Mouse (Mus musculus): Measurements from ENCODE around the gene Chrm3. TPM values are rescaled to one million over a fixed set of nuclear protein-coding genes. Genes with fewer than 3 reads are reported as not detected.

The Chrm3 gene
- polyA plus RNA-seq, 1 experiment: not detected

DNA sequence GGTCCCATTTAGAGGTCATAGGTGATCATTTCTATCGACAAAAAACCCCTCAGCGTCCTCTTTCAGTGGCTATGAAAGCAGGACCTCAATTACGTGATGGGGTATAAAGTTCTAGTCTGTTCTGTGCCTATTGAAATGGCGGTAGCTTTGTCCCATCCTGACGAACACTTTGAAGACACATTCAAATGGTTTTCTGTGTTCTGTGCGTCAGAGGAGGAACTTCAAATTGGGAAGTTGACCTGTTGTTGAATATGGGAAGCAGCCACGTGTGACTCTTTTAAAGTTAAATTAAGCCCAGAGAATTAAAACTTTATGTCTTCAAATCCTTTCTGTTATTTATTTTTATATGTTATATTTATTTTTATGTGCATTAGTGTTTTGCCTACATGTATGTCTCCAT, 253.3 kb downstream of the Chrm3 start:
- TF ChIP-seq MAX (IDR thresholded peaks at IDR 0.05; ENCODE audit: low read depth) (no peak), TCF3 (IDR thresholded peaks at IDR 0.05; ENCODE audit: insufficient read length, low read depth) (no peak), SRF (IDR thresholded peaks at IDR 0.05; ENCODE audit: control insufficient read depth, insufficient read length, low read depth) (no peak), REST (IDR thresholded peaks at IDR 0.05; ENCODE audit: insufficient read depth, insufficient read length) (no peak), POLR2AphosphoS2 (IDR thresholded peaks at IDR 0.05; ENCODE audit: insufficient read length, low read depth) (no peak), CEBPB (IDR thresholded peaks at IDR 0.05; ENCODE audit: insufficient read depth, poor library complexity, severe bottlenecking) (no peak), POLR2A (IDR thresholded peaks at IDR 0.05; ENCODE audit: insufficient read length, low read depth) (no peak), MYOD1 (IDR thresholded peaks at IDR 0.05; ENCODE audit: control insufficient read depth in 1 of 3, insufficient read length in 2 of 3, low read depth in 2 of 3) (no peak), MYOG (IDR thresholded peaks at IDR 0.05; ENCODE audit: control insufficient read depth in 1 of 3, insufficient read depth in 1 of 3, insufficient read length in 2 of 3, low read depth in 2 of 3) (no peak), TCF12 (IDR thresholded peaks at IDR 0.05; ENCODE audit: insufficient read depth, poor library complexity, severe bottlenecking) (no peak), E2F4 (IDR thresholded peaks at IDR 0.05; ENCODE audit: insufficient read depth) (no peak), USF1 (IDR thresholded peaks at IDR 0.05; ENCODE audit: low read depth) (no peak)
- no peaks in the 10 kb centered on the region for H3K36me3 ChIP-seq (ENCODE audit: control insufficient read depth, insufficient read depth)
- no peaks in the 10 kb centered on the region for H3K79me2 ChIP-seq (ENCODE audit: control insufficient read depth, insufficient read depth)
- H3K4me2 ChIP-seq (ENCODE audit: low read depth): no peak overlapping the region
- no peak overlapping the region for H3ac ChIP-seq (ENCODE audit: control insufficient read depth, insufficient read length)
- H3K27me3 ChIP-seq (ENCODE audit: control insufficient read depth, insufficient read depth, insufficient read length): no peaks in the 10 kb centered on the region
- H3K4me3 ChIP-seq: no peak overlapping the region

DNA sequence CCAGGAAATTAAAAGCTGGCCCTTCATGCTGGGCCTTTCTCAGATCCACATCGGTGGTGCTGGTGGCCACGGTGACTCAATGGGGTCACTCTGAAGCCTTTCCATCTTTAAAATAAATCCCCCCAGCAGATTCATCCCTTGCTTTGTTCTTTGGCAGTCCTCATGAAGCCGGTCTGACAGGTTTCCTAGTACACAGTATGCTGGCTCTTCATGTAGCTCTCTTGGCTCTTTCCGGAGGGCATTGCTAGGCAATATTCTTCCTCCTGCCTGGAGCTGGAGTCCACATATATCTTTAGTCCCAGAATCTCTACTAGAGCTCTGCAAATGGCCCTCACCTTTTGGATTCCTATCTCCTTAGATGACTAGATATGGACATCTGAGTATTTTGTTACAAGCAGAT, 269.9 kb downstream of the Chrm3 start:
- no peaks in the 10 kb centered on the region for H3K27me3 ChIP-seq (ENCODE audit: control insufficient read depth, insufficient read depth, insufficient read length)
- H3K36me3 ChIP-seq (ENCODE audit: control insufficient read depth, insufficient read depth): no peaks in the 10 kb centered on the region
- H3ac ChIP-seq (ENCODE audit: control insufficient read depth, insufficient read length): no peak overlapping the region
- no peaks in the 10 kb centered on the region for H3K79me2 ChIP-seq (ENCODE audit: control insufficient read depth, insufficient read depth)
- no peak overlapping the region for H3K4me2 ChIP-seq (ENCODE audit: low read depth)
- no peak overlapping the region for H3K4me3 ChIP-seq
- TF ChIP-seq POLR2AphosphoS2 (IDR thresholded peaks at IDR 0.05; ENCODE audit: insufficient read length, low read depth) (no peak), MYOG (IDR thresholded peaks at IDR 0.05; ENCODE audit: control insufficient read depth in 1 of 3, insufficient read depth in 1 of 3, insufficient read length in 2 of 3, low read depth in 2 of 3) (no peak), TCF3 (IDR thresholded peaks at IDR 0.05; ENCODE audit: insufficient read length, low read depth) (no peak), MAX (IDR thresholded peaks at IDR 0.05; ENCODE audit: low read depth) (no peak), USF1 (IDR thresholded peaks at IDR 0.05; ENCODE audit: low read depth) (no peak), E2F4 (IDR thresholded peaks at IDR 0.05; ENCODE audit: insufficient read depth) (no peak), MYOD1 (IDR thresholded peaks at IDR 0.05; ENCODE audit: control insufficient read depth in 1 of 3, insufficient read length in 2 of 3, low read depth in 2 of 3) (no peak), REST (IDR thresholded peaks at IDR 0.05; ENCODE audit: insufficient read depth, insufficient read length) (no peak), TCF12 (IDR thresholded peaks at IDR 0.05; ENCODE audit: insufficient read depth, poor library complexity, severe bottlenecking) (no peak), CEBPB (IDR thresholded peaks at IDR 0.05; ENCODE audit: insufficient read depth, poor library complexity, severe bottlenecking) (no peak), SRF (IDR thresholded peaks at IDR 0.05; ENCODE audit: control insufficient read depth, insufficient read length, low read depth) (no peak), POLR2A (IDR thresholded peaks at IDR 0.05; ENCODE audit: insufficient read length, low read depth) (no peak)

DNA sequence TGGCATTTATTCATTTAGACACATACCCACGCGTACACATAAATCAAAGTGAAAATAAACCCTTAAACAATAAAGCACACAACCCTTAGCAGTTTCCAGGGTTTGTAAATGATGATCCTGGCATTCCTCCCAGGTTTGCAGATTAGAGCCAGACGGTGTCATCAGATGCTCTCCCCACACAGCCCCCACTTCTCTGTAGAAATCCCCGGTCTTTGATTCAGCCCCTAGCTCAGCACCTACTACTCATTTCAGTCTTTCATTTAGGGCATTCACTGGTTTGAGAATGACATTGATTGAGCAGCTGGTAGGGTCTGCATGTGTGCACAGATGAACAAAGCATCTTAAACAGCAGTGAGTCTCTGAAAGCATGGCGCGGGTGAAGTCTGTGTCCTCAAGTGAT, 274.3 kb downstream of the Chrm3 start:
- Histone ChIP-seq H3K4me2 (ENCODE audit: low read depth) (no peak overlapping the region), H3K36me3 (ENCODE audit: control insufficient read depth, insufficient read depth) (no peaks in the 10 kb centered on the region), H3ac (ENCODE audit: control insufficient read depth, insufficient read length) (no peak overlapping the region), H3K4me3 (no peak overlapping the region), H3K79me2 (ENCODE audit: control insufficient read depth, insufficient read depth) (no peaks in the 10 kb centered on the region), H3K27me3 (ENCODE audit: control insufficient read depth, insufficient read depth, insufficient read length) (no peaks in the 10 kb centered on the region)
- TF ChIP-seq REST (IDR thresholded peaks at IDR 0.05; ENCODE audit: insufficient read depth, insufficient read length) (no peak), POLR2AphosphoS2 (IDR thresholded peaks at IDR 0.05; ENCODE audit: insufficient read length, low read depth) (no peak), MYOD1 (IDR thresholded peaks at IDR 0.05; ENCODE audit: control insufficient read depth in 1 of 3, insufficient read length in 2 of 3, low read depth in 2 of 3) (no peak), SRF (IDR thresholded peaks at IDR 0.05; ENCODE audit: control insufficient read depth, insufficient read length, low read depth) (no peak), TCF3 (IDR thresholded peaks at IDR 0.05; ENCODE audit: insufficient read length, low read depth) (no peak), E2F4 (IDR thresholded peaks at IDR 0.05; ENCODE audit: insufficient read depth) (no peak), CEBPB (IDR thresholded peaks at IDR 0.05; ENCODE audit: insufficient read depth, poor library complexity, severe bottlenecking) (no peak), TCF12 (IDR thresholded peaks at IDR 0.05; ENCODE audit: insufficient read depth, poor library complexity, severe bottlenecking) (no peak), POLR2A (IDR thresholded peaks at IDR 0.05; ENCODE audit: insufficient read length, low read depth) (no peak), MAX (IDR thresholded peaks at IDR 0.05; ENCODE audit: low read depth) (no peak), MYOG (IDR thresholded peaks at IDR 0.05; ENCODE audit: control insufficient read depth in 1 of 3, insufficient read depth in 1 of 3, insufficient read length in 2 of 3, low read depth in 2 of 3) (no peak), USF1 (IDR thresholded peaks at IDR 0.05; ENCODE audit: low read depth) (no peak)

DNA sequence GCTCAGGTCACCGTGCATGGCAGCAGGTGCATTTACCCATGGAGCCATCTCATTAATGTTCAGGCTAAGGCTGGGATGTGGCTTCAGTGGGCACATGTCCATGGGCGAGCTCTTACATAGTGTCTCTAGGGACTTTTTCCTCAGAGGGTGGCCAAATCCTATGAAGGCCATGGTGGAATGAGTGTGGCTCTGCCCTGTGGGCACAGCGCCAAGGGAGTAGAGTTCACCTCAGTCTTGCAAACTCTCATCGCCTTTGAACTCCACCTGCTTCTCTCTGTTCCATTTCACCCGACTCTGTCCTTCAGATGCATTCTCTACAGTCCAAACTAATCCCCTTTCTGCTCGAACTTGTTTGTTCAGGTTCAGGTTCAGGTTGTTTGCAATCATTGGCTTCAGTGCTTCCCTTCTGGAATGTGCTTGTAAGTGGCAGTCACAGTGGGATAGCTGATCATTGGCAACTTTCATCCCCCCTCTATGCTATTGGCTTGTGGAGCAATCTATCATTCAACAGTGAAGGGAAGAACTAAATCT, 278.7 kb downstream of the Chrm3 start:
- no peak for TF ChIP-seq CEBPB (IDR thresholded peaks at IDR 0.05; ENCODE audit: insufficient read depth, poor library complexity, severe bottlenecking)
- no peak for TF ChIP-seq E2F4 (IDR thresholded peaks at IDR 0.05; ENCODE audit: insufficient read depth)
- no peak for TF ChIP-seq SRF (IDR thresholded peaks at IDR 0.05; ENCODE audit: control insufficient read depth, insufficient read length, low read depth)
- TF ChIP-seq REST (IDR thresholded peaks at IDR 0.05; ENCODE audit: insufficient read depth, insufficient read length): no peak
- no peak for TF ChIP-seq POLR2A (IDR thresholded peaks at IDR 0.05; ENCODE audit: insufficient read length, low read depth)
- Histone ChIP-seq H3ac (ENCODE audit: control insufficient read depth, insufficient read length) (no peak overlapping the region), H3K36me3 (ENCODE audit: control insufficient read depth, insufficient read depth) (no peaks in the 10 kb centered on the region), H3K27me3 (ENCODE audit: control insufficient read depth, insufficient read depth, insufficient read length) (no peaks in the 10 kb centered on the region), H3K4me2 (ENCODE audit: low read depth) (no peak overlapping the region), H3K4me3 (no peak overlapping the region), H3K79me2 (ENCODE audit: control insufficient read depth, insufficient read depth) (no peaks in the 10 kb centered on the region)

Data from myocyte (in vitro differentiated cells).